Comparison of ENCODE assay signal across 9 mouse cellular contexts in genomic region chr2:38797087-38797624, GRCm38 (mm10).
A peak's percentile ranks its signal among the peaks of the same experiment; 100 is the strongest.
DNase-seq lines count a peak whose midpoint lies in the region; ATAC-seq and TF ChIP-seq lines count a peak whose summit lies in the region.
"Had no signal": no experiment of that assay in that cellular context is flagged by ENCODE, and none has a peak within 500 bp of the region (broad histone marks: within the 10 kb centered on the region; RNA-seq: fewer than 3 reads in every experiment).

No protein-coding gene starts in this region.

- no peaks in the 10 kb centered on the region for H3K36me3 ChIP-seq in kidney, postnatal 0 days (ENCODE audit: insufficient read depth, low read length)
- no peaks in the 10 kb centered on the region for H3K36me3 ChIP-seq in liver, postnatal 0 days (replicated peaks; ENCODE audit: insufficient read depth, low read length)
- no peaks in the 10 kb centered on the region for H3K36me3 ChIP-seq in neural tube, embryonic 14.5 days (ENCODE audit: control insufficient read depth, insufficient read depth, low read length)
- H3K36me3 ChIP-seq: embryonic facial prominence, embryonic 13.5 days had no signal

- H3K9me3 ChIP-seq in kidney, postnatal 0 days (replicated peaks; ENCODE audit: low read length) = no peaks in the 10 kb centered on the region
- H3K9me3 ChIP-seq in liver, postnatal 0 days (ENCODE audit: low read length) = no peaks in the 10 kb centered on the region
- H3K9me3 ChIP-seq in neural tube, embryonic 14.5 days (ENCODE audit: control insufficient read depth, low read length) = no peaks in the 10 kb centered on the region
- H3K9me3 ChIP-seq: embryonic facial prominence, embryonic 13.5 days had no signal

- no peak overlapping the region for H3K4me3 ChIP-seq in kidney, postnatal 0 days (replicated peaks; ENCODE audit: low read depth, low read length)
- H3K4me3 ChIP-seq in liver, postnatal 0 days (ENCODE audit: low read depth, low read length) = no peak overlapping the region
- no peak overlapping the region for H3K4me3 ChIP-seq in neural tube, embryonic 14.5 days (ENCODE audit: low read depth, low read length)
- H3K4me3 ChIP-seq: embryonic facial prominence, embryonic 13.5 days had no signal

- no peak overlapping the region for H3K27ac ChIP-seq in kidney, postnatal 0 days
- no peak overlapping the region for H3K27ac ChIP-seq in liver, postnatal 0 days (ENCODE audit: low read depth)
- H3K27ac ChIP-seq in neural tube, embryonic 14.5 days (ENCODE audit: low read depth, low read length) = no peak overlapping the region
- H3K27ac ChIP-seq: embryonic facial prominence, embryonic 13.5 days had no signal

- TF ChIP-seq EP300 in liver, postnatal 0 days (IDR thresholded peaks at IDR 0.05; ENCODE audit: low read depth) = no peak

- peak; percentile 91 for DNase-seq in 3T3-L1 (ENCODE audit: low read depth, low spot score)
- DNase-seq in gastrocnemius, postnatal 10 days = peak; percentile 80
- peak; percentile 86 for DNase-seq in kidney, postnatal 0 days (ENCODE audit: low spot score)
- peak; percentile 69 for DNase-seq in liver, postnatal 0 days
- peak; percentile 27 to 44 for DNase-seq in thymus, adult 18-20 months

- no peaks in the 10 kb centered on the region for H3K27me3 ChIP-seq in kidney, postnatal 0 days (ENCODE audit: insufficient read depth, low read length)
- no peaks in the 10 kb centered on the region for H3K27me3 ChIP-seq in liver, postnatal 0 days (ENCODE audit: insufficient read depth, low read length)
- no peaks in the 10 kb centered on the region for H3K27me3 ChIP-seq in neural tube, embryonic 14.5 days (ENCODE audit: control insufficient read depth, insufficient read depth, low read length)
- H3K27me3 ChIP-seq: embryonic facial prominence, embryonic 13.5 days had no signal

- WGBS in kidney, postnatal 0 days = 14% methylated on average over 3 of the region's 3 CpGs
- WGBS in liver, postnatal 0 days (ENCODE audit: insufficient replicate concordance) = 19% methylated on average over 3 of the region's 3 CpGs
- 19% methylated on average over 3 of the region's 3 CpGs for WGBS in neural tube, embryonic 14.5 days

- no peak overlapping the region for H3K9ac ChIP-seq in kidney, postnatal 0 days (ENCODE audit: low read depth, low read length)
- H3K9ac ChIP-seq in liver, postnatal 0 days (replicated peaks) = no peak overlapping the region
- H3K9ac ChIP-seq in neural tube, embryonic 14.5 days (replicated peaks; ENCODE audit: low read depth, low read length) = no peak overlapping the region
- H3K9ac ChIP-seq: embryonic facial prominence, embryonic 13.5 days had no signal

- H3K4me2 ChIP-seq in kidney, postnatal 0 days (ENCODE audit: low read length) = no peak overlapping the region
- H3K4me2 ChIP-seq in liver, postnatal 0 days (ENCODE audit: low read depth, low read length) = no peak overlapping the region
- H3K4me2 ChIP-seq in neural tube, embryonic 14.5 days (ENCODE audit: low read depth, low read length) = no peak overlapping the region
- H3K4me2 ChIP-seq: embryonic facial prominence, embryonic 13.5 days had no signal

- no peaks in the 10 kb centered on the region for H3K4me1 ChIP-seq in kidney, postnatal 0 days (replicated peaks; ENCODE audit: insufficient read depth, low read length)
- no peaks in the 10 kb centered on the region for H3K4me1 ChIP-seq in liver, postnatal 0 days (ENCODE audit: insufficient read depth)
- H3K4me1 ChIP-seq in neural tube, embryonic 14.5 days (ENCODE audit: control insufficient read depth, insufficient read depth, low read length) = no peaks in the 10 kb centered on the region
- H3K4me1 ChIP-seq: embryonic facial prominence, embryonic 13.5 days had no signal

- TF ChIP-seq CTCF in kidney, postnatal 0 days (IDR thresholded peaks at IDR 0.05; ENCODE audit: low read depth) = peak; percentile 98
- peak; percentile 95 for TF ChIP-seq CTCF in liver, postnatal 0 days (IDR thresholded peaks at IDR 0.05; ENCODE audit: low read depth)

- peak; percentile 63 for ATAC-seq in activated CD4-positive, CD25-positive, alpha-beta regulatory T cell, adult 4 months
- ATAC-seq in common myeloid progenitor, adult 5-6 weeks (replicated peaks; ENCODE audit: low read depth, poor library complexity, severe bottlenecking) = peak; percentile 97
- ATAC-seq in kidney, postnatal 0 days (replicated peaks; ENCODE audit: low FRiP score, low read depth) = no peak
- peak; percentile 33; the same call in 1 of the 2 replicates for ATAC-seq in liver, postnatal 0 days
- ATAC-seq in neural tube, embryonic 14.5 days (ENCODE audit: low read depth) = peak; percentile 70; the same call in 1 of the 2 replicates

Comparison
In these comparisons a context has a peak if more than half of its experiments do, and no peak if none do; other contexts are left out.
1. DNase-seq: peak in every context shown above with its lines; median percentile 91 in 3T3-L1; 86 in kidney, postnatal 0 days; 80 in gastrocnemius, postnatal 10 days; 69 in liver, postnatal 0 days; 36 in thymus, adult 18-20 months.